Mouse (Mus musculus): ENCODE results near the gene Lhfp. TPM values are rescaled to one million over a fixed set of nuclear protein-coding genes. Genes with fewer than 3 reads are reported as not detected.
"Not testable (repeated sequence)": the region's sequence is repeated elsewhere in the genome, so short reads cannot be mapped to it uniquely, and the experiment has no call there.

Lhfp gene
- polyA plus RNA-seq, 1 experiment from 2014 or later = 92.7 TPM

- Histone ChIP-seq H3K27ac (no peak overlapping the region), H3K9me3 (replicated peaks) (no peaks in the 10 kb centered on the region), H3K9ac (no peak overlapping the region), H3K4me3 (no peak overlapping the region), H3K4me2 (no peak overlapping the region), H3K36me3 (no peaks in the 10 kb centered on the region), H3K27me3 (no peaks in the 10 kb centered on the region), H3K4me1 (replicated peaks) (peaks cover 13% of the 10 kb centered on the region)
- no peak for ATAC-seq (replicated peaks; ENCODE audit: insufficient number of reproducible peaks, insufficient read depth, low FRiP score, low read depth)
- WGBS = 79% methylated on average over 9 of the region's 9 CpGs
Observed at GRCm38 (mm10) chr3:53245571-53246208, 204.4 kb downstream of the Lhfp start.

GRCm38 (mm10) chr3:53247102-53247501 lies 205.8 kb downstream of the Lhfp start:
- no peak for ATAC-seq (replicated peaks; ENCODE audit: insufficient number of reproducible peaks, insufficient read depth, low FRiP score, low read depth)
- H3K4me1 ChIP-seq (replicated peaks) = peaks cover 15% of the 10 kb centered on the region
- WGBS = 83% methylated on average over 3 of the region's 3 CpGs

GRCm38 (mm10) chr3:53248158-53248874 lies 207.0 kb downstream of the Lhfp start:
- Histone ChIP-seq H3K4me1 (replicated peaks) (peaks cover 26% of the 10 kb centered on the region), H3K4me3 (no peak overlapping the region), H3K27ac (no peak overlapping the region), H3K36me3 (no peaks in the 10 kb centered on the region), H3K9me3 (replicated peaks) (no peaks in the 10 kb centered on the region), H3K27me3 (no peaks in the 10 kb centered on the region), H3K9ac (no peak overlapping the region), H3K4me2 (no peak overlapping the region)
- 44% methylated on average over 10 of the region's 10 CpGs for WGBS
- ATAC-seq (replicated peaks; ENCODE audit: insufficient number of reproducible peaks, insufficient read depth, low FRiP score, low read depth) = no peak

More at GRCm38 (mm10) chr3:53247102-53247501, 205.8 kb downstream of the Lhfp start:
- Histone ChIP-seq H3K27me3 (no peaks in the 10 kb centered on the region), H3K4me3 (no peak overlapping the region), H3K9me3 (replicated peaks) (no peaks in the 10 kb centered on the region), H3K9ac (no peak overlapping the region), H3K27ac (no peak overlapping the region), H3K36me3 (no peaks in the 10 kb centered on the region), H3K4me2 (no peak overlapping the region)

- Histone ChIP-seq H3K27me3 (no peaks in the 10 kb centered on the region), H3K9me3 (replicated peaks) (no peaks in the 10 kb centered on the region), H3K4me2 (peak overlapping the region; percentile 51), H3K4me1 (replicated peaks) (peaks cover 39% of the 10 kb centered on the region), H3K27ac (peak overlapping the region; percentile 81), H3K36me3 (no peaks in the 10 kb centered on the region), H3K9ac (no peak overlapping the region), H3K4me3 (no peak overlapping the region)
- WGBS = 47% methylated on average over 5 of the region's 5 CpGs
- ATAC-seq (replicated peaks; ENCODE audit: insufficient number of reproducible peaks, insufficient read depth, low FRiP score, low read depth) = no peak
Observed at GRCm38 (mm10) chr3:53252556-53252955, 211.2 kb downstream of the Lhfp start.

GRCm38 (mm10) chr3:53253223-53253832 lies 212.0 kb downstream of the Lhfp start:
- Histone ChIP-seq H3K27ac (peak overlapping the region; percentile 81), H3K9me3 (replicated peaks) (no peaks in the 10 kb centered on the region), H3K4me2 (peak overlapping the region; percentile 51), H3K4me3 (no peak overlapping the region), H3K9ac (no peak overlapping the region), H3K27me3 (no peaks in the 10 kb centered on the region), H3K4me1 (replicated peaks) (peaks cover 33% of the 10 kb centered on the region), H3K36me3 (no peaks in the 10 kb centered on the region)
- peak; percentile 87 for ATAC-seq (replicated peaks; ENCODE audit: insufficient number of reproducible peaks, insufficient read depth, low FRiP score, low read depth)
- 18% methylated on average over 5 of the region's 5 CpGs for WGBS

GRCm38 (mm10) chr3:53258657-53259158 lies 217.4 kb downstream of the Lhfp start:
- 0 out of 2 replicates have a peak overlapping the region, but pooled peaks have one; percentile 28 for H3K4me2 ChIP-seq
- WGBS = 39% methylated on average over 7 of the region's 7 CpGs
- H3K27me3 ChIP-seq = no peaks in the 10 kb centered on the region
- H3K27ac ChIP-seq = peak overlapping the region; percentile 39
- peaks cover 18% of the 10 kb centered on the region for H3K4me1 ChIP-seq (replicated peaks)
- no peak overlapping the region for H3K9ac ChIP-seq
- no peak for ATAC-seq (replicated peaks; ENCODE audit: insufficient number of reproducible peaks, insufficient read depth, low FRiP score, low read depth)
- peaks cover 6% of the 10 kb centered on the region for H3K36me3 ChIP-seq
- H3K4me3 ChIP-seq = no peak overlapping the region
- no peaks in the 10 kb centered on the region for H3K9me3 ChIP-seq (replicated peaks)

- ATAC-seq (replicated peaks; ENCODE audit: insufficient number of reproducible peaks, insufficient read depth, low FRiP score, low read depth) = no peak
- H3K27ac ChIP-seq = no peak overlapping the region
- H3K4me2 ChIP-seq = no peak overlapping the region
- H3K4me3 ChIP-seq = no peak overlapping the region
- H3K4me1 ChIP-seq (replicated peaks) = no peaks in the 10 kb centered on the region
- H3K36me3 ChIP-seq = peaks cover 2% of the 10 kb centered on the region
- H3K27me3 ChIP-seq = no peaks in the 10 kb centered on the region
- 87% methylated on average over 6 of the region's 6 CpGs for WGBS
- H3K9ac ChIP-seq = no peak overlapping the region
- H3K9me3 ChIP-seq (replicated peaks) = no peaks in the 10 kb centered on the region
Observed at GRCm38 (mm10) chr3:53266116-53266515, 224.8 kb downstream of the Lhfp start.

- no peak for ATAC-seq (replicated peaks; ENCODE audit: insufficient number of reproducible peaks, insufficient read depth, low FRiP score, low read depth)
- H3K4me2 ChIP-seq = no peak overlapping the region
- H3K9ac ChIP-seq = no peak overlapping the region
- H3K4me3 ChIP-seq = no peak overlapping the region
- no peaks in the 10 kb centered on the region for H3K4me1 ChIP-seq (replicated peaks)
- H3K27ac ChIP-seq = no peak overlapping the region
- H3K9me3 ChIP-seq (replicated peaks) = no peaks in the 10 kb centered on the region
- no peaks in the 10 kb centered on the region for H3K36me3 ChIP-seq
- no peaks in the 10 kb centered on the region for H3K27me3 ChIP-seq
- 81% methylated on average over 3 of the region's 3 CpGs for WGBS
Observed at GRCm38 (mm10) chr3:53267046-53267445, 225.7 kb downstream of the Lhfp start.

- no peaks in the 10 kb centered on the region for H3K9me3 ChIP-seq (replicated peaks)
- H3K36me3 ChIP-seq = no peaks in the 10 kb centered on the region
- no peaks in the 10 kb centered on the region for H3K4me1 ChIP-seq (replicated peaks)
- no peak overlapping the region for H3K9ac ChIP-seq
- ATAC-seq (replicated peaks; ENCODE audit: insufficient number of reproducible peaks, insufficient read depth, low FRiP score, low read depth) = no peak
- H3K4me3 ChIP-seq = no peak overlapping the region
- no peaks in the 10 kb centered on the region for H3K27me3 ChIP-seq
- H3K4me2 ChIP-seq = no peak overlapping the region
- WGBS = 88% methylated on average over 3 of the region's 3 CpGs
- H3K27ac ChIP-seq = no peak overlapping the region
Observed at GRCm38 (mm10) chr3:53273220-53273619, 231.9 kb downstream of the Lhfp start.

GRCm38 (mm10) chr3:53277993-53278392 lies 236.7 kb downstream of the Lhfp start:
- H3K27ac ChIP-seq = no peak overlapping the region
- no peak overlapping the region for H3K4me2 ChIP-seq
- H3K4me3 ChIP-seq = no peak overlapping the region
- no peak for ATAC-seq (replicated peaks; ENCODE audit: insufficient number of reproducible peaks, insufficient read depth, low FRiP score, low read depth)
- no peaks in the 10 kb centered on the region for H3K9me3 ChIP-seq (replicated peaks)
- H3K4me1 ChIP-seq (replicated peaks) = no peaks in the 10 kb centered on the region
- no peaks in the 10 kb centered on the region for H3K36me3 ChIP-seq
- H3K9ac ChIP-seq = no peak overlapping the region
- WGBS = 90% methylated on average over 2 of the region's 2 CpGs
- H3K27me3 ChIP-seq = no peaks in the 10 kb centered on the region

- not testable (repeated sequence) for H3K27ac ChIP-seq; H3K27me3 ChIP-seq; ATAC-seq (replicated peaks; ENCODE audit: insufficient number of reproducible peaks, insufficient read depth, low FRiP score, low read depth); H3K4me2 ChIP-seq; H3K4me1 ChIP-seq (replicated peaks); H3K9me3 ChIP-seq (replicated peaks); H3K4me3 ChIP-seq; H3K9ac ChIP-seq; H3K36me3 ChIP-seq
- 78% methylated on average over 3 of the region's 3 CpGs for WGBS
Observed at GRCm38 (mm10) chr3:53282005-53282404, 240.7 kb downstream of the Lhfp start.
